Mouse (Mus musculus): ENCODE measurements around the gene Bckdk.

The Bckdk gene

GRCm38 (mm10) chr7:127903971-127904796, at the start of gene Bckdk:
TSS of gene Bckdk (plus strand) at chr7:127904082.
- DNase-seq (ENCODE audit: low read depth, low spot score), result peak; percentile 92

- no peak for DNase-seq (ENCODE audit: low read depth, low spot score)
Measured at GRCm38 (mm10) chr7:127858258-127858657, 45.6 kb upstream of the Bckdk start.

- DNase-seq (ENCODE audit: low read depth, low spot score), result no peak
Measured at GRCm38 (mm10) chr7:127866434-127866833, 37.4 kb upstream of the Bckdk start.

- DNase-seq (ENCODE audit: low read depth, low spot score), result no peak
Measured at GRCm38 (mm10) chr7:127867641-127868040, 36.2 kb upstream of the Bckdk start.

- DNase-seq (ENCODE audit: low read depth, low spot score), result no peak
Measured at GRCm38 (mm10) chr7:127869149-127869810, 34.6 kb upstream of the Bckdk start.

GRCm38 (mm10) chr7:127870136-127870821, 33.6 kb upstream of the Bckdk start:
- DNase-seq (ENCODE audit: low read depth, low spot score), result peak; percentile 44

- no peak for DNase-seq (ENCODE audit: low read depth, low spot score)
Measured at GRCm38 (mm10) chr7:127874812-127875626, 28.9 kb upstream of the Bckdk start.

GRCm38 (mm10) chr7:127875627-127876001, 28.3 kb upstream of the Bckdk start:
- peak; percentile 94 for DNase-seq (ENCODE audit: low read depth, low spot score)

- DNase-seq (ENCODE audit: low read depth, low spot score), result peak; percentile 94
Measured at GRCm38 (mm10) chr7:127876041-127876466, 27.8 kb upstream of the Bckdk start, which contains the start of gene Zfp646. TSS of gene Zfp646 (plus strand) at chr7:127876221.

GRCm38 (mm10) chr7:127876467-127877348, 27.2 kb upstream of the Bckdk start, which contains the start of gene Zfp668:
TSS of gene Zfp668 (minus strand) at chr7:127876828.
- DNase-seq (ENCODE audit: low read depth, low spot score), result peak; percentile 98

GRCm38 (mm10) chr7:127879301-127879700, 24.6 kb upstream of the Bckdk start:
- DNase-seq (ENCODE audit: low read depth, low spot score), result no peak

- no peak for DNase-seq (ENCODE audit: low read depth, low spot score)
Measured at GRCm38 (mm10) chr7:127880431-127880830, 23.5 kb upstream of the Bckdk start.

- DNase-seq (ENCODE audit: low read depth, low spot score), result no peak
Measured at GRCm38 (mm10) chr7:127885951-127886350, 17.9 kb upstream of the Bckdk start.

- DNase-seq (ENCODE audit: low read depth, low spot score), result no peak
Measured at GRCm38 (mm10) chr7:127886551-127886950, 17.3 kb upstream of the Bckdk start.

- DNase-seq (ENCODE audit: low read depth, low spot score), result no peak
Measured at GRCm38 (mm10) chr7:127887191-127887590, 16.7 kb upstream of the Bckdk start.

- DNase-seq (ENCODE audit: low read depth, low spot score), result no peak
Measured at GRCm38 (mm10) chr7:127887781-127888180, 16.1 kb upstream of the Bckdk start.

- no peak for DNase-seq (ENCODE audit: low read depth, low spot score)
Measured at GRCm38 (mm10) chr7:127888821-127889220, 15.1 kb upstream of the Bckdk start.

- DNase-seq (ENCODE audit: low read depth, low spot score), result no peak
Measured at GRCm38 (mm10) chr7:127890798-127891197, 13.1 kb upstream of the Bckdk start, which contains the start of gene Prss53. TSS of gene Prss53 (minus strand) at chr7:127890970.

- peak; percentile 28 for DNase-seq (ENCODE audit: low read depth, low spot score)
Measured at GRCm38 (mm10) chr7:127894480-127894879, 9.4 kb upstream of the Bckdk start.

GRCm38 (mm10) chr7:127895442-127895841, 8.4 kb upstream of the Bckdk start, which contains the start of the genes Gm21974 and Vkorc1:
TSS of gene Gm21974 (minus strand) at chr7:127895454.
TSS of gene Vkorc1 (minus strand) at chr7:127895617.
- peak; percentile 93 for DNase-seq (ENCODE audit: low read depth, low spot score)
